Mouse (Mus musculus) C2C12 (cell line): ENCODE data around the gene Olfr1360.
"Not testable (repeated sequence)": the region's sequence is repeated elsewhere in the genome, so short reads cannot be mapped to it uniquely, and the experiment has no call there.

Source experiments
- CEBPB ChIP-seq: IDR thresholded peaks from one replicate; pipeline ENCODE4 v1.6.1; 2011; ENCODE audit warnings: low read depth, mild to moderate bottlenecking, control low read depth, moderate library complexity
- CTCF ChIP-seq: IDR thresholded peaks from one replicate; pipeline ENCODE4 v1.5.1; 2011; ENCODE audit not compliant: control insufficient read depth, insufficient read depth, insufficient read length
- FOSL1 ChIP-seq: IDR thresholded peaks from one replicate; pipeline ENCODE4 v1.8.0; 2011; ENCODE audit warnings: mild to moderate bottlenecking, low read length; ENCODE audit not compliant: poor library complexity, insufficient read depth, severe bottlenecking
- MAX ChIP-seq: IDR thresholded peaks from one replicate; pipeline ENCODE4 v1.6.1; 2011; ENCODE audit warnings: mild to moderate bottlenecking, control low read depth
- MYOD1 ChIP-seq: IDR thresholded peaks from one replicate; pipeline ENCODE4 v1.6.1; 2011; ENCODE audit warnings: low read depth; ENCODE audit not compliant: control insufficient read depth, insufficient read length
- MYOG ChIP-seq: IDR thresholded peaks from one replicate; pipeline ENCODE4 v1.6.1; 2011; ENCODE audit not compliant: control insufficient read depth, insufficient read length; ENCODE audit errors: extremely low read depth
- USF1 ChIP-seq: IDR thresholded peaks from one replicate; pipeline ENCODE4 v1.6.1; 2011; ENCODE audit warnings: low read depth, mild to moderate bottlenecking, control low read depth, moderate library complexity

GRCm38 (mm10) chr13:21715864-21716539, 38.8 kb upstream of the Olfr1360 start, which contains the start of the genes Hist1h2bl and Hist1h2ai:
- TF ChIP-seq CTCF, MYOG, USF1, MYOD1, CEBPB, MAX, FOSL1: not testable (repeated sequence)
